ENCODE assay signal across 8 mouse cellular contexts in the genomic region with DNA sequence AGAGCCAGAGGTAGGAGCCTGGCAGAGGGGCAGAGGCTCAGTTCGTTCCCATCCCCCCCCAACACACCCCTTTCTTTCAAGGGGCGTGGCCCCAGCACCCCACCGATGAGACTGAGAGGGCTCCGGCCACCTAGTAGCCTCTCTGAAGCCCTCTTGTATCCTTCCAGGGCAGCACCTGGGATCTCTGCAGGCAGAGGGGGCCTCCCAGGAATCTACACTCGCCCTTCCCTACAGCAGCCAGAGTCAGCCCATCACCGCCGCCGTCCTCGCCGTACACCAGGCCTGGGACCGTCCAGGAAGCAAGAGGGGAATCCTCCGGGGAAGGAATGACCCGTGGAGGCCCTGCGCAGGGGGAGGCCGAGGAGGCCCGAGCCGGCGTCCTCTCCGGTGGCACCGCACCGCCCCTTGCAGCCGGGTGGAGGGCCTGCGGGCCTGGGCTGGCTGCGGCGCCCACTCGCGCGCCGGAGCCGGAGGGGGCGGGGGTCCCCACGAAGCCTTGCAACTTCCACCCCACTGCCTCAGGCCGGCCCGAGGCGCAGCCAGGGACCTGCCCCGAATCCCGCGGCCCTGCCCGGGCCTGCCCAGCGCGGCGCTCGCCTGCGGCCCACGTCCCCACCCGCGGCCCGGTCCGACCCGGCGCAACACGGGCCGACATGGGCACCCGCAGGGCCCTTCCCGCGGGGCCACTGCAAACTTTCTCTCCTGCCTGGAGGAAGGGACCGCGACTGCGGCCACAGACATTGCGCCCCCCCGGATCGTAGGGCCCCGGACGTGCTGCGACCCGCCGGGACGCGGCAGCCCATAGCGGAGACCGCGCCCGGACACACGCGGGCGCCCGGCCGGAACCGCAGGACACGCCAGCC. TPM values are rescaled to one million over a fixed set of nuclear protein-coding genes. Genes with fewer than 3 reads are reported as not detected.
DNase-seq lines count a peak whose midpoint lies in the region; ATAC-seq lines count a peak whose summit lies in the region.

No protein-coding gene starts in this region.

- peak; percentile 18 for DNase-seq in WW6 (ENCODE audit: low read depth, low spot score)
- DNase-seq in embryo, embryonic 9.5 days (ENCODE audit: extremely low spot score): peak; percentile 54
- DNase-seq in heart, postnatal 14 days: peak; percentile 60 to 67
- DNase-seq in limb, embryonic 10.5 days (ENCODE audit: low spot score): peak; percentile 71
- peak; percentile 21 to 39 for DNase-seq in thymus, postnatal 36 days

- peaks cover 26% of the 10 kb centered on the region for H3K27me3 ChIP-seq in erythroblast, embryonic 14.5 days (ENCODE audit: control insufficient read depth)
- H3K27me3 ChIP-seq in limb, embryonic 10.5 days (ENCODE audit: low read depth, poor library complexity, severe bottlenecking): peaks cover 15% of the 10 kb centered on the region
- peaks cover 15% of the 10 kb centered on the region for H3K27me3 ChIP-seq in midbrain, embryonic 13.5 days

- peak overlapping the region; percentile 96 for H3K27ac ChIP-seq in limb, embryonic 10.5 days
- H3K27ac ChIP-seq in midbrain, embryonic 13.5 days: peak overlapping the region; percentile 90

- no peaks in the 10 kb centered on the region for H3K9me3 ChIP-seq in erythroblast, embryonic 14.5 days (ENCODE audit: control insufficient read depth, low read length)
- no peaks in the 10 kb centered on the region for H3K9me3 ChIP-seq in limb, embryonic 10.5 days (replicated peaks)
- H3K9me3 ChIP-seq in midbrain, embryonic 13.5 days: no peaks in the 10 kb centered on the region

- peak overlapping the region; percentile 100 for H3K9ac ChIP-seq in midbrain, embryonic 13.5 days (replicated peaks)

- no peak for ATAC-seq in erythroblast, adult 5-6 weeks (replicated peaks; ENCODE audit: low FRiP score, poor library complexity, severe bottlenecking)
- ATAC-seq in midbrain, embryonic 13.5 days: peak; percentile 31

- peaks cover 48% of the 10 kb centered on the region for H3K4me1 ChIP-seq in erythroblast, embryonic 14.5 days (ENCODE audit: control insufficient read depth)
- peaks cover 39% of the 10 kb centered on the region for H3K4me1 ChIP-seq in limb, embryonic 10.5 days
- peaks cover 54% of the 10 kb centered on the region for H3K4me1 ChIP-seq in midbrain, embryonic 13.5 days (replicated peaks)

- under 1% methylated on average over 59 of the region's 80 CpGs for WGBS in limb, embryonic 10.5 days
- WGBS in midbrain, embryonic 13.5 days: under 1% methylated on average over 72 of the region's 80 CpGs

- H3K4me2 ChIP-seq in midbrain, embryonic 13.5 days (replicated peaks): peak overlapping the region; percentile 96

- intact Hi-C loops in heart, postnatal 14 days (cut with DNase I): loop anchor here (2.0 kb wide), 6 partner anchors 15 to 435 kb away; no protein-coding TSS in a partner anchor

- H3K36me3 ChIP-seq in erythroblast, embryonic 14.5 days (ENCODE audit: control insufficient read depth): peaks cover 8% of the 10 kb centered on the region
- peaks cover 14% of the 10 kb centered on the region for H3K36me3 ChIP-seq in limb, embryonic 10.5 days
- peaks cover 8% of the 10 kb centered on the region for H3K36me3 ChIP-seq in midbrain, embryonic 13.5 days

- peak overlapping the region; percentile 73 for H3K4me3 ChIP-seq in erythroblast, embryonic 14.5 days (replicated peaks)
- H3K4me3 ChIP-seq in limb, embryonic 10.5 days: peak overlapping the region; percentile 99
- peak overlapping the region; percentile 100 for H3K4me3 ChIP-seq in midbrain, embryonic 13.5 days (replicated peaks)

RNA-seq across cellular contexts. Expression of gene Plxna1, which starts 0.8 kb away (rescaled TPM):
- 0.04 and 0.07 TPM in 2 replicates for polyA plus RNA-seq in erythroblast, embryonic 14.5 days (2012)
- total RNA-seq in erythroblast, adult 5-6 weeks (2015; ENCODE audit: low replicate concordance): 1.3 and 1.7 TPM in 2 replicates
- total RNA-seq in erythroblast, adult 5-6 weeks (2017; ENCODE audit: low replicate concordance): 0.68 and 0.84 TPM in 2 replicates
- 10 to 100 TPM; 26.2 to 32.6 TPM for total RNA-seq in heart, postnatal 14 days (2021)
- 28.6 and 29.5 TPM in 2 replicates for polyA plus RNA-seq in limb, embryonic 10.5 days (2016; fragmentation: Nextera tagmentation; extraction: Ambion mirVana)
- polyA plus RNA-seq in midbrain, embryonic 13.5 days (2015; fragmentation: Nextera tagmentation; extraction: Ambion mirVana): 53.1 and 69.4 TPM in 2 replicates

Comparison
In these comparisons a context has a peak if more than half of its experiments do, and no peak if none do; other contexts are left out.
1. DNase-seq: peak in every context shown above with its lines; median percentile 71 in limb, embryonic 10.5 days; 64 in heart, postnatal 14 days; 54 in embryo, embryonic 9.5 days; 30 in thymus, postnatal 36 days; 18 in WW6.
2. RNA of gene Plxna1, which starts 0.8 kb away (polyA plus RNA-seq): 53.1 to 69.4 TPM in midbrain, embryonic 13.5 days and 28.6 to 29.5 TPM in limb, embryonic 10.5 days; 0.04 to 0.07 TPM in erythroblast, embryonic 14.5 days; every median in the first group is over 10 times any median in the second.
3. Peak in every context shown above with its lines, with median percentiles within 50 percentile points of each other: H3K4me3 ChIP-seq.